Mouse (Mus musculus) ZHBTc4 (cell line): ENCODE data around the gene Gm4737.
"Not testable (repeated sequence)": the region's sequence is repeated elsewhere in the genome, so short reads cannot be mapped to it uniquely, and the experiment has no call there.

ENCODE experiments used
- DNase-seq: peaks from one replicate; pipeline ENCODE4 v3.0.0-alpha.2; 2011; ENCODE audit warnings: low read depth, low spot score

Gm4737 gene

GRCm38 (mm10) chr16:46154832-46155231, at the start of gene Gm4737:
Gm4737 (minus strand) TSS chr16:46155077.
- DNase-seq, result not testable (repeated sequence)

DNA sequence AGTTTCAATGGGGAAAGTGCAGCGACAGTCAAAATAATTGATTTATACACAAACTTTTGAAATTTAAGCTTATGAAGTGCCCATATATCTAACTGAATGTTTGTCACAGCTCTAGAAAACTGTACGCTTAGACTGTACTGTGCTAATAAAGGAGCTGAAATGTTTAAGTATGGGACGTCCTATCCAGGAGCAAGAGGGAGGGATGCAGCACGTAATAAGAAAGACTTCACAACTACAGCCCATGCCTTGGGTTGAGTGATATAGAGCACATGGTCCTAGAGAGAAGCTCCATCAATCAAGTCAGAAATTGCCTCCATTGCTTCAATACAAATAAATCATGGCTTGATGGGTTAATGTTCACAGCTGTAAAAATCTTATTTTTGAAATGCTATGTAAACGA, 40.9 kb upstream of the Gm4737 start:
- no peak for DNase-seq

GRCm38 (mm10) chr16:46183096-46183495, 28.2 kb upstream of the Gm4737 start:
- peak; percentile 49 for DNase-seq

DNA sequence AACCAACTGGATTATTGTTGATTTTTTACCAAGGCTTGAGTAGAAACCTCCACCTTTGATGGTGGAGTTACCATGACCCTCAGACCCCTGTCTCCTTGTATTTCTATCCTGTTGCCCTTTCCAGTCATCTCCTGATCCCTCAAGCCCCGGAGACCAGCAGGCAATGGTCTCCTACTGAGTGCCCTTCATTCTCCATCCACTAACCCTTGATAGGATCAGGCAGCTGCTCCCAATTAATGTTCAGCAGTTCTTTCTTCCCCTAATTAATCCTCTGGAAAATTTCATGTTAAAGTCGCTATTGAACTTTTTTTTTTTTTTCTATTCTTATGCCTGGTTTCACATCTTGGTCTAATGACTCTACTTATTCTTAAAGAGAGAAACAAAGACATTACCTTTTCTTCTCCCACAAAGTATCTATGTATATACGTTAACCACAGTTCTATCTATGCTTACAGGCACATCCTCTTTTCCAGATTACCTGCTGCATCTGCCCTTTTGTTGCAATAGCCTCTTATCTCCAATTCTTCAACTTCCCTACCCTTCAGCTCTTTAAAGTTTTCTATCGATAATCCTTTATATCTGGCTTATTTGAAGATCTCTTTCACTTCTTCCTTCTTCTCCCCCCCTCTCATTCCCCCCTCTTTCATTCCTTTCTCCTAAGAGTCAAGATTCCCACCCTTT, 23.4 kb upstream of the Gm4737 start:
- DNase-seq, result no peak

- DNase-seq, result no peak
These were observed 18.2 kb upstream of the Gm4737 start for GRCm38 (mm10) chr16:46173039-46173438.

GRCm38 (mm10) chr16:46166971-46167370, 12.1 kb upstream of the Gm4737 start:
- DNase-seq, result no peak

- DNase-seq, result no peak
These were observed 10.4 kb upstream of the Gm4737 start for GRCm38 (mm10) chr16:46165305-46165704.

DNA sequence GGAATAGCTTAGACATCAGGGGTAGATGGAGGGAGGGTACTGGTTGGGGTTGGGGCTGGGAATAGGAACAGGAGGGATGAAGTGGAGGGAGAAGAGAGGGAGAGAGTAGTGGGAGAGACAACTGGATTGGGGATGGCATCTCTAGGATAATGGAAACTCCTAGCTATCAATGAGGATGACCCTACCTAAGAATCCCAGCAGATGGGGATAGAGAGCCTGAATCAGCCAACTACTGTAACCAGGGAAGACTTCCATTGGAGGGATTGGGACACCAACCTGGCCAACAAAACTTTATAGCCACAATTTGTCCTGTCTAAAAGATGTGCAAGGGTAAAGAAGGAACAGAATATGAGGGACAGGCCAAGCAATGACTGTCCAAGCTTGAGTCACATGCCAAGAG, 3.7 kb downstream of the Gm4737 start:
- DNase-seq, result peak; percentile 17

GRCm38 (mm10) chr16:46148661-46149341, 6.1 kb downstream of the Gm4737 start:
- DNase-seq, result no peak

GRCm38 (mm10) chr16:46146962-46147361, 7.9 kb downstream of the Gm4737 start:
- no peak for DNase-seq

DNA sequence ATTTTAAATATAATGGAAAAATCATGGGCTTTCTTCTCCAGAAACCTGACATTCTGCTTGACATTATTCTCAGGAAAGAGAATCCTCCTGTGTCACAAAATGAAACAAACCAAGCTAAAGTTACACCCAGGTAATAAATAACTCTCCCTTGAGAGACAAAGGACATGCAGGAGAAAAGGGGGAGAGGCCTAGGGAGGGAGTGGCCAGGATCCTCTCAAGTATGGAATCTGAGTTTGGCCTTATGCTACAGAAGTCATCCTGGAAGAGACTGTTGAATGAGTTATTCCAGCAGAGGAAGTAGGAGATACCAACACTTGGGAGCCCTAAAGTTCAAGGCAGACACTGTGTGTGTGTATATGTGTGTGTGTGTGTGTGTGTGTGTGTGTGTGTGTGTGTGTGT, 32.6 kb downstream of the Gm4737 start:
- DNase-seq, result peak; percentile 59

DNA sequence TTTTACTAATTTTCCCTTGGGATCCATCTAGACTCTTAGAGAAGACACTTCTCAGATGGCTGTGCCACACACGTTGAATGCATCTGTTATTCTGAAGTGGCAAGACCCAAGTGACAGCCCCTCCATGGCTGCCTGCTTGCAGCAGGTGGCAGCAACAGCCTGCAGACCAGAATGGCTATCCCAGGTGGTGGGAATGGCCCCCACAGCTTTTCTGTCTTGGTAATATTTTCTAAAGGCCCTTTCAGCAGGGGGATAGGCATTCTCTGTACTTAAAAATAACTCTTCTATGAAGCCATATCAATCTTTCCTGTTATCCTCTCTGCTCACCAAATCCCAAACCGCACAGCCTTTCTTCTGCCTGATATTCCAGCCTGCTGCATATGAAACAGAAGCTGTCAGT, 33.5 kb downstream of the Gm4737 start:
- no peak for DNase-seq

DNA sequence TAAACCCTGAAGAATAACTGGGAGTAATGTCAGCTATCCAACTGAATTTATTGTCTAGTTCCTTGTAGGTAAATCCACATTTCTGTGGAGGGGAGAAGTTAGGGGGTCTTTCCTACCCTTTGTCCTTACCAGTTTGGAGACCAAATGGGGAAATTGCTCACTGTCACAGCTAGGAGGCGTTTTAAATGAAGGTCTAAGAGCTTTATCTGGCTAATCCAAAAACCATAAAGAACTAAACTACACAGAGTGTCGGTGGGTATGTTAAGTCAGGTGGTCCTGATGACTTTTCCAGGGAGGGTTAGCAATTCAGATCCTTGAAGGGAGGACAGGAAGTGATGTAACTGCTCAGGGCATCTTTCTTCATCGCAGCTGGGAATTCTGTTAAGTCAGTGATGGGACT, 34.3 kb downstream of the Gm4737 start:
- no peak for DNase-seq

DNA sequence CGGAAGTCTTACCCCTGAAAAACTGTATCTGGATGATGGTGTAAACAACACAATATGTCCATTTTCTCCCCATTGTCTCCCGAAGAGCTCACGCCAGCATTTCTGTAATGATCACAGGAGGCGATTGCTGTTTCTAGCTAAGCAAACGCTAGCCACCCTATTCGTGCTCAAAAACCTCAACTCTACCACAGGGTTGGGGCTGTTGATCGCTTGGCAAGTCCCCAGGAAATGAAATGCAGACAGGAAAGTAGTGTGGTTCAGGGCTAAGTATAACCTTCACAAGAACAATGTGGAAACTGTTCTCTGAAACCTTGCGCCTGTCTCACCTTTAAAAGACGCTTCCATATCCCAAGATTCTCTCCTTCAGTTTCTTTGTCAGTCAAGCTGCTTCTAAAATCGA, 34.9 kb downstream of the Gm4737 start, which contains the start of gene Cd96:
Gene Cd96, minus strand, starts transcription at position 232 of the 400 bp plus-strand sequence.
- no peak for DNase-seq

GRCm38 (mm10) chr16:46117645-46118044, 37.2 kb downstream of the Gm4737 start:
- no peak for DNase-seq

- no peak for DNase-seq
These were observed 40.1 kb downstream of the Gm4737 start for GRCm38 (mm10) chr16:46114727-46115126.

- DNase-seq, result no peak
These were observed 45.3 kb downstream of the Gm4737 start for GRCm38 (mm10) chr16:46109536-46109935.

DNA sequence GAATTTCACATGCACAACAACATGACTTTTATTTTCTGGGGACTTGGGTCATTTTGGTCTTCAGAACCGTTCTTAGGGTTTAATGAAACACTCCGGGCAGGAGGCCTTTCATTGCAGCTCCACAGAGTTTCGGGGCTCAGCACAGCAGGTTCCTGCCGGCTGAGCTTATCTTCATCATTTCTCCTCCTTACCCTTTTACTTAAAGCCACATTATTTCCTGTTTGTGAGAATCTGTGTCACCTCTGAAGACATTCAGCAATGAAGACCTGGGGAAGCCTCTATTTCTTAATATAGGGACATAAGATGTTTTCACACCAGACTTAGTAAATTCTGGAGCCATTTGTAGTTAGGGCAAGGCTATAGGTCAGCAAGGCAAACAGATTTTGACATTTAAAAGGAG, 47.4 kb downstream of the Gm4737 start:
- DNase-seq, result no peak

- no peak for DNase-seq
These were observed 50.4 kb downstream of the Gm4737 start for GRCm38 (mm10) chr16:46104491-46104890.
